Mouse (Mus musculus) G1E (cell line): ENCODE measurements at regions not wholly inside any gene's neighbourhood (a gene's known extent, or its start where the extent isn't known, plus 50 kb on each side); places are given as distances from the start of the nearest gene placed in this dataset.

Source experiments
- ATAC-seq: 2 replicates; pipeline ENCODE4 v1.8.0; 2016; ENCODE audit warnings: mild to moderate bottlenecking; ENCODE audit not compliant: insufficient number of reproducible peaks, poor library complexity, low FRiP score, severe bottlenecking; ENCODE audit errors: extremely low read depth
- DNase-seq: peaks from one replicate; pipeline ENCODE4 v3.0.0; 2012; ENCODE audit warnings: low spot score
- H3K27me3 ChIP-seq: 2 replicates; pipeline ENCODE4 v1.6.1; 2012; ENCODE audit warnings: mild to moderate bottlenecking, low read length, inconsistent platforms; ENCODE audit not compliant: insufficient read depth
- H3K36me3 ChIP-seq: replicated peaks from 2 replicates; pipeline ENCODE3; 2012; ENCODE audit warnings: mild to moderate bottlenecking, inconsistent platforms
- H3K4me1 ChIP-seq: 2 replicates; pipeline ENCODE4 v1.6.1; 2012; ENCODE audit warnings: low read depth, low read length, inconsistent platforms, mixed read lengths; ENCODE audit not compliant: insufficient read depth
- H3K4me3 ChIP-seq: 2 replicates; pipeline ENCODE4 v1.5.1; 2012; ENCODE audit warnings: low read depth, mild to moderate bottlenecking, inconsistent platforms, low read length, moderate library complexity, mixed read lengths
- H3K9me3 ChIP-seq: replicated peaks from 2 replicates; pipeline ENCODE4 v1.6.1; 2012; ENCODE audit warnings: inconsistent platforms
- CTCF ChIP-seq: IDR thresholded peaks from 2 replicates; pipeline ENCODE4 v1.5.1; 2012; ENCODE audit warnings: low read depth, low read length, inconsistent platforms, mixed read lengths
- GATA1 ChIP-seq: IDR thresholded peaks from 2 replicates; pipeline ENCODE4 v1.6.1; 2012; ENCODE audit warnings: borderline replicate concordance, low read length, inconsistent platforms, mixed read lengths
- GATA2 ChIP-seq: IDR thresholded peaks from 2 replicates; pipeline ENCODE4 v1.6.1; 2012; ENCODE audit warnings: low read depth, low read length, inconsistent platforms, borderline replicate concordance
- POLR2AphosphoS5 ChIP-seq: IDR thresholded peaks from 2 replicates; pipeline ENCODE4 v1.6.1; 2012; ENCODE audit warnings: low read depth, low read length, inconsistent platforms; ENCODE audit not compliant: insufficient replicate concordance
- TAL1 ChIP-seq: conservative IDR thresholded peaks from 2 replicates; pipeline ENCODE4 v1.6.1; 2012; ENCODE audit warnings: low read depth, low read length, inconsistent platforms, mixed read lengths

- no peak for ATAC-seq
- no peak for TF ChIP-seq POLR2AphosphoS5
- no peak for TF ChIP-seq GATA1
- TF ChIP-seq CTCF = no peak
- TF ChIP-seq GATA2 = no peak
- TF ChIP-seq TAL1 = no peak
These were observed 130.4 kb upstream of the Tmtc2 start for GRCm38 (mm10) chr10:105704472-105705235.

DNA sequence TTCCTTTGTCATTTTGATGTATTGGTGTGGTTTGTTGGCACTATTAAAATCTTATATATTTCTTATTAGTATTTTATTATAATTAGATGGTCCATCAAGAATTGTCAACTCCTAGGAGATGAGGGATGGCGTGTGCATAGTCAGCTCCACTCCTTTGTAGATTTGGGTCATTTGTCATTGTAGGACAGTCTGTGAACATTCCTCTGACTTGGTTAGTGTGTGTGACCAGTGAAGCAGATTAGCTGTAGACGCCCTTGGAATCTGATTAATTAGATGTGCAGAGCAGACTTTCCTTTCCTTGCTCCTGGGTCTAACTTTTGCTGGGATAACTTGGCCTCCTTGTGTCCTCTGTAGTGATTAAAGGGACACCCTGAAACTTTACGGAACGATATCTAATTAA, 118.9 kb upstream of the Tmtc2 start:
- ATAC-seq (no peak), DNase-seq (no peak)
- H3K9me3 ChIP-seq = no peaks in the 10 kb centered on the region
- no peak overlapping the region for H3K4me3 ChIP-seq
- TF ChIP-seq POLR2AphosphoS5 (no peak), TAL1 (no peak), GATA2 (no peak), GATA1 (no peak), CTCF (no peak)
- H3K36me3 ChIP-seq = no peaks in the 10 kb centered on the region
- no peaks in the 10 kb centered on the region for H3K27me3 ChIP-seq
- no peaks in the 10 kb centered on the region for H3K4me1 ChIP-seq

More at GRCm38 (mm10) chr10:105704472-105705235, 130.4 kb upstream of the Tmtc2 start:
- Histone ChIP-seq H3K4me3 (no peak overlapping the region), H3K27me3 (peaks cover 2% of the 10 kb centered on the region; the same call in 1 of the 2 replicates), H3K9me3 (no peaks in the 10 kb centered on the region), H3K4me1 (no peaks in the 10 kb centered on the region), H3K36me3 (no peaks in the 10 kb centered on the region)
- DNase-seq = no peak

GRCm38 (mm10) chr10:105689388-105689787, 115.1 kb upstream of the Tmtc2 start:
- no peaks in the 10 kb centered on the region for H3K36me3 ChIP-seq
- no peaks in the 10 kb centered on the region for H3K9me3 ChIP-seq
- DNase-seq = no peak
- no peak overlapping the region for H3K4me3 ChIP-seq
- ATAC-seq = no peak
- no peaks in the 10 kb centered on the region for H3K27me3 ChIP-seq
- no peaks in the 10 kb centered on the region for H3K4me1 ChIP-seq
- TF ChIP-seq GATA1 (no peak), POLR2AphosphoS5 (no peak), GATA2 (no peak), CTCF (no peak), TAL1 (no peak)

DNA sequence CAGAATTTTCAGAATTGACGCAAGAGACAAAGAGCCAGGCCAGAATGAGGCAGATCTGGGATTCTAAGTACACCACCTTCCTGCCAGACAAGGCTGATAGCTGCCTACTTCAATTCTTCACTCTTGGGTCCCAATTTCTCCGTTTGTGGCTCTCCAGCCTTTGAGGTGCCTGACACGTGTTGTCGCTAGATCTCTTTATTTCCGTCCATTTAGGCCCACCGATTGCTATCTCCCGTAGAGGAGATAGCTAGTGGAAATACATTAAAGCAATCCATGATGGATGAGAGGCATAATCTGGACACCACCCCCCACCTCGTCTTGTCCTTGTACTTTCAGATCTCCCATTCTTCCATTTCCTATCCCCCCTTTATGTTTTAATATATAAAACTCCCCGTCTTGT, 114.6 kb upstream of the Tmtc2 start:
- no peaks in the 10 kb centered on the region for H3K36me3 ChIP-seq
- H3K27me3 ChIP-seq = no peaks in the 10 kb centered on the region
- TF ChIP-seq GATA2 (no peak), TAL1 (no peak), GATA1 (no peak)
- no peak for ATAC-seq
- H3K4me1 ChIP-seq = no peaks in the 10 kb centered on the region
- H3K4me3 ChIP-seq = no peak overlapping the region
- no peak for DNase-seq
- H3K9me3 ChIP-seq = no peaks in the 10 kb centered on the region

DNA sequence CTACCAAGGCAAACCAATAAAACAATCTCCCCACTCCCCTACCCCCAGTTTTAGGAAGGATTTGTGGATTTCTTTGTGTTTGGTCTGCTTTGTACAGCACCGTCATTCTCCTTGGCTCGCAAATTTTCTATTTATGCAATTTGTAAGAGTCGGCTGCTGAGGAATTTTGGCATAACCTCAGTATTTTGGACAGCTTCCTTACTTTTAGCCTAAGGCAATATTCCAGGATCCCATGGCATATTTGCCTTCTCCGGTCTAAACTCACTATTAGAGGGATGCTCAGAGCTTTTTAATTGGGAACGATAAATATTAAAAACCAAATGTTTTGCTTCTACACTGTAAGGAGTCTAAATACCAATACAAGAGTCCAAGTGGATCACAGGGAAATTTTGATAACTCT, 112.6 kb upstream of the Tmtc2 start:
- H3K9me3 ChIP-seq = no peaks in the 10 kb centered on the region
- no peaks in the 10 kb centered on the region for H3K4me1 ChIP-seq
- ATAC-seq = no peak
- H3K27me3 ChIP-seq = no peaks in the 10 kb centered on the region
- H3K36me3 ChIP-seq = no peaks in the 10 kb centered on the region
- no peak overlapping the region for H3K4me3 ChIP-seq
- DNase-seq = no peak
- TF ChIP-seq POLR2AphosphoS5 (no peak), TAL1 (no peak), CTCF (no peak), GATA1 (no peak), GATA2 (no peak)

DNA sequence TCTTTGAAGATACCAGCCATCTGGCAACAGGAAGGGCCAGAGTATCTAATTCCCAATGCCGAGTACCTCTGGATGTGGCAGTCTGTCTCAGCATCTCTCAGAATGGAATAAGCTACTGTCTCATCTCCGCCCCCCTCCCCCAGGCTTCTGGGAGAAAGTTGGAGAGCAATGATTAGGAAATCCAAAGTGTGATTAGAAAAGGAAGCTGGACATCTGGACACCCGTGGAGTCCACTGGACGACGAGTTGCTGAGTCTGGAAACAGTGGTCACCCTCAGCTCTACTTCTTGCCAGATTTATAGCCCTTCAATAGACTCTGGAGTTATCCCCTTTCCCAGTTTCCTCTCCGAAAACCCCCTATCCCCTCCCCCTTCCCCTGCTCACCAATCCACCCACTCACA, 105.3 kb upstream of the Tmtc2 start:
- Histone ChIP-seq H3K4me3 (no peak overlapping the region), H3K9me3 (no peaks in the 10 kb centered on the region), H3K36me3 (no peaks in the 10 kb centered on the region), H3K27me3 (no peaks in the 10 kb centered on the region), H3K4me1 (no peaks in the 10 kb centered on the region)
- no peak for ATAC-seq
- TF ChIP-seq GATA2 (no peak), CTCF (no peak), TAL1 (no peak), POLR2AphosphoS5 (no peak), GATA1 (no peak)
- DNase-seq = no peak
